Mouse (Mus musculus): ENCODE results near the gene Fgd6. TPM values are rescaled to one million over a fixed set of nuclear protein-coding genes. Genes with fewer than 3 reads are reported as not detected.

Fgd6 gene
- polyA plus RNA-seq, 1 experiment from 2014 or later: 2.7 TPM

DNA sequence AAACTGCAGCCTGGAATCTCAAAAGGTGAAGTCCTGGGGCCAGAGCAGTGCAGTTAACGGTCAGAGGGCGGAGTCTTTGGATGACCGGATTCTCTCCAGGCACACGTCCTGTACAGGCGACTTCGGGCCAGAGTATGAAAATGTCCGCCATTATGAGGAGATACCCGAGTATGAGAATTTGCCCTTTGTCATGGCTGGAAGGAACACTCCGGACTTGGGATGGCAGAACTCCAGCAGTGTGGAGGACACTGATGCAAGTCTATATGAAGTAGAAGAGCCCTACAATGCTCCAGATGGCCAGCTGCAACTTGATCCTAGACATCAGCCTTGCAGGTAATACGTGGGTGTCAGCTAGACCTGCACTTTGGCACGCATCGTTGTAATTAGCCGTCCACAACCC lies 9.5 kb downstream of the Fgd6 start:
- Histone ChIP-seq H3K4me1 (ENCODE audit: control insufficient read depth in 2 of 2, insufficient read depth in 2 of 2, low read length in 2 of 2) (peaks cover 7 to 19% of the 10 kb centered on the region in 2 experiments; a peak in 3 of 4 replicates), H3K27me3 (ENCODE audit: control insufficient read depth, insufficient read depth, low read length) (no peaks in the 10 kb centered on the region), H3K36me3 (ENCODE audit: control insufficient read depth, insufficient read depth, low read length) (peaks cover 25% of the 10 kb centered on the region), H3K9ac (ENCODE audit: low read length) (no peak overlapping the region), H3K9me3 (ENCODE audit: control insufficient read depth, low read length) (no peaks in the 10 kb centered on the region), H3K27ac (replicated peaks in 1 of 2; ENCODE audit: control insufficient read depth in 1 of 2, insufficient read depth in 1 of 2, low read depth in 2 of 2, low read length in 2 of 2) (no peak overlapping the region), H3K4me3 (ENCODE audit: control insufficient read depth in 1 of 2, insufficient read depth in 1 of 2, low read depth in 1 of 2, low read length in 2 of 2) (no peak overlapping the region), H3K4me2 (ENCODE audit: low read length) (no peak overlapping the region)
- ATAC-seq (ENCODE audit: insufficient number of reproducible peaks, insufficient read depth, low FRiP score, low read depth): no peak
- WGBS: 94% methylated on average over 13 of the region's 13 CpGs

DNA sequence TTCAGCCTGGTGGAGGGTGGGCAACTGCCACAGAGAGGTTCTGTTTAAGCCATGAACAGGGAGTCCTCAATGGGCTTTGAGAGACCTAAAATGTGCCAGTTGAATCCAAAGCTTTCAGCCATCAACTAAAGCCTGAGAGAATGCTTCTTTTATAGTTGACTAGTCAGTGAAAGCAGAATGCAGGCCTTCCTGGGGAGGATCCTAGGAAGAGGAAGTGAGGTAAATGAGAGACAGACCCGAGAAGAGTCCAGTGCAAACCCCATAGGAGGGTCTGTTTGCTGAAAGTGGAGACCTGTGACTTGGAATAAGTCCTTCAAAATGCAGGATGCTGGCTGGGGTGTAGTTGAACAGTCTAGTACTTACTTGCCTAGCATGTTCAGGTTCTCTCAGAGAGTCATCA lies 11.2 kb downstream of the Fgd6 start:
- no peak overlapping the region for H3K27ac ChIP-seq (replicated peaks in 1 of 2; ENCODE audit: control insufficient read depth in 1 of 2, insufficient read depth in 1 of 2, low read depth in 2 of 2, low read length in 2 of 2)
- no peaks in the 10 kb centered on the region for H3K27me3 ChIP-seq (ENCODE audit: control insufficient read depth, insufficient read depth, low read length)
- no peak overlapping the region for H3K4me2 ChIP-seq (ENCODE audit: low read length)
- H3K4me3 ChIP-seq (ENCODE audit: control insufficient read depth in 1 of 2, insufficient read depth in 1 of 2, low read depth in 1 of 2, low read length in 2 of 2): no peak overlapping the region
- no peak overlapping the region for H3K9ac ChIP-seq (ENCODE audit: low read length)
- ATAC-seq (ENCODE audit: insufficient number of reproducible peaks, insufficient read depth, low FRiP score, low read depth): no peak
- WGBS: 63% methylated on average over 1 of the region's 1 CpGs
- peaks cover 7 to 19% of the 10 kb centered on the region in 2 experiments; a peak in 3 of 4 replicates for H3K4me1 ChIP-seq (ENCODE audit: control insufficient read depth in 2 of 2, insufficient read depth in 2 of 2, low read length in 2 of 2)
- H3K9me3 ChIP-seq (ENCODE audit: control insufficient read depth, low read length): no peaks in the 10 kb centered on the region
- H3K36me3 ChIP-seq (ENCODE audit: control insufficient read depth, insufficient read depth, low read length): peaks cover 25% of the 10 kb centered on the region

DNA sequence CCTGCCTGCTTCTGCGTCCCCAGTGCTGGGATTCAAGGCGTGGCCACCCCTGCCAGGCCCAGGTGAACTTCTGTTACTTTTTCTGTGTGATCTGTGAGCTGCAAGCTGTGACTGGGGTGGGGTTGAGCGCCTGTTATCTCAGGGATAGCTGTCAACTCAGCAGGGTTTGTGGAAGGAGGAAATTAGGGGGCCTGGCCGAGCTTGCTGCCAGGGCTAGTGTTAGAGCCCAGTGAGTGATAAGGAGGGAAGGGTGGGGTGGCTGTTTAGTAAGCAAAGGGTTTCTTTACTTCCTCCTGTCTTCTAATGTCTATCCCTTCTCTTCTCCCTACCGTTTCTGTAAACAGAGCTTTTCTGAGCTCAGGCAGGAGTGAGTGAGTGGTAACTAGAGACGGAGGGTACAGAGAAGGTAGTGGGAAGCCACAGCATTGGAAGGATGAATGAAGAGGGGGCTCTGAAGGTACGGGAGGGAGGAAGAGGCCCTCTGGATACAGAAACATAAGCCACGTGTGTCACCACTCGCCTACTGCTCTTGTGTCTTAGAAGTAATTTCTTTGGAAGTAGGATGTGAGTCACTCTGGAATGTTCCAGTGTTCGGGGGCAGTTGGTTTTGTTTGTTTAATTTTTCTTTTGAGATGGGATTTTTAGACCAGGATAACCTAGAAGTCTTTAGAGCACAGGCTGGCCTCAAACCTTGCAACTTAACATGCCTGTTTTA lies 12.2 kb downstream of the Fgd6 start:
- Histone ChIP-seq H3K9ac (ENCODE audit: low read length) (0 out of 2 replicates have a peak overlapping the region, but pooled peaks have one; percentile 7), H3K4me2 (ENCODE audit: low read length) (no peak overlapping the region), H3K36me3 (ENCODE audit: control insufficient read depth, insufficient read depth, low read length) (peaks cover 25% of the 10 kb centered on the region), H3K9me3 (ENCODE audit: control insufficient read depth, low read length) (no peaks in the 10 kb centered on the region), H3K27ac (replicated peaks in 1 of 2; ENCODE audit: control insufficient read depth in 1 of 2, insufficient read depth in 1 of 2, low read depth in 2 of 2, low read length in 2 of 2) (peak overlapping the region; percentile 25 to 65; a peak in 3 of 4 replicates), H3K27me3 (ENCODE audit: control insufficient read depth, insufficient read depth, low read length) (no peaks in the 10 kb centered on the region), H3K4me3 (ENCODE audit: control insufficient read depth in 1 of 2, insufficient read depth in 1 of 2, low read depth in 1 of 2, low read length in 2 of 2) (no peak overlapping the region), H3K4me1 (ENCODE audit: control insufficient read depth in 2 of 2, insufficient read depth in 2 of 2, low read length in 2 of 2) (peaks cover 7 to 19% of the 10 kb centered on the region in 2 experiments; a peak in 3 of 4 replicates)
- WGBS: 24% methylated on average over 10 of the region's 10 CpGs
- peak; percentile 58 for ATAC-seq (ENCODE audit: insufficient number of reproducible peaks, insufficient read depth, low FRiP score, low read depth)

DNA sequence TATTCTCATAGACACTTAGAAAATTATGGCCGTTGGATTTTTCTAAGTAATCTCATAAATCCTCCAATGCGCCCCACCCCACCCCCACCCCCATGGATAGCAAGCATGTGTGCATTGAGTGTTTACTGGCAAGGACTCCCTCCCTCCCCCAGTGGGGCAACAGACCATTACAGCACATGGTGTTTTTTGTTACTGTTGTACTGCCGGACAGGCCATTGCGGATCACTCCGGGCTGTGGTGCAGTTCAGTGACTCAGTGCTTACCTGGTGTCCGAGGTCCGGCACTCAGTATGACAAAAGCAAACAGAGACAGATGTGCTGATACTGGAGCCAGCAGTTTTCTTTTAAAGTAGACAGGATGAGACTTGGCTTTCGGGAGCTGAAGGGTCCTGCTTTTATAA lies 13.3 kb downstream of the Fgd6 start:
- no peak overlapping the region for H3K4me2 ChIP-seq (ENCODE audit: low read length)
- H3K36me3 ChIP-seq (ENCODE audit: control insufficient read depth, insufficient read depth, low read length): peaks cover 22% of the 10 kb centered on the region
- H3K9me3 ChIP-seq (ENCODE audit: control insufficient read depth, low read length): no peaks in the 10 kb centered on the region
- no peak for ATAC-seq (ENCODE audit: insufficient number of reproducible peaks, insufficient read depth, low FRiP score, low read depth)
- H3K9ac ChIP-seq (ENCODE audit: low read length): no peak overlapping the region
- H3K4me1 ChIP-seq (ENCODE audit: control insufficient read depth in 2 of 2, insufficient read depth in 2 of 2, low read length in 2 of 2): peaks cover 7 to 19% of the 10 kb centered on the region in 2 experiments; a peak in 3 of 4 replicates
- 78% methylated on average over 8 of the region's 8 CpGs for WGBS
- no peak overlapping the region for H3K27ac ChIP-seq (replicated peaks in 1 of 2; ENCODE audit: control insufficient read depth in 1 of 2, insufficient read depth in 1 of 2, low read depth in 2 of 2, low read length in 2 of 2)
- H3K4me3 ChIP-seq (ENCODE audit: control insufficient read depth in 1 of 2, insufficient read depth in 1 of 2, low read depth in 1 of 2, low read length in 2 of 2): no peak overlapping the region
- no peaks in the 10 kb centered on the region for H3K27me3 ChIP-seq (ENCODE audit: control insufficient read depth, insufficient read depth, low read length)

DNA sequence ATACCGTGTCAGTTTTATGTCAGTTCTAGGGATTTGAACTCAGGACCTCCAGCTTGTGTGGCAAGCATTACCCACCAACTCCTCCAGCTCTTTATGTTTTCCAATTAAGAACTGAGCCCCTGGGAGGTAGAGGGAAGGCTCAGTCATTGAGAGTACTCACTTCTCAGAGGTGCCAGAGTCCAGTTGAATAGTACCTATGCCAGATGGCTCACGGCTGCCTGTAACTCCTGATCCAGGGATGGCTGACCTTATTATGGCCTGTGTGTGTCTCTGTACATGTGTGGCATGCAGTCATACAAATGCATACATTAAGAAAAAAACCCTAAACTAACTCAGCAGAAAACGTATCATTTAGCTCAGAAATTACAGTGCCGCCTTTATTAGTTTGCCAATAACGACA lies 14.9 kb downstream of the Fgd6 start:
- 95% methylated on average over 5 of the region's 5 CpGs for WGBS
- ATAC-seq (ENCODE audit: insufficient number of reproducible peaks, insufficient read depth, low FRiP score, low read depth): no peak
- Histone ChIP-seq H3K4me2 (ENCODE audit: low read length) (no peak overlapping the region), H3K4me3 (ENCODE audit: control insufficient read depth in 1 of 2, insufficient read depth in 1 of 2, low read depth in 1 of 2, low read length in 2 of 2) (no peak overlapping the region), H3K36me3 (ENCODE audit: control insufficient read depth, insufficient read depth, low read length) (peaks cover 7% of the 10 kb centered on the region; the same call in 1 of the 2 replicates), H3K27ac (replicated peaks in 1 of 2; ENCODE audit: control insufficient read depth in 1 of 2, insufficient read depth in 1 of 2, low read depth in 2 of 2, low read length in 2 of 2) (no peak overlapping the region), H3K9me3 (ENCODE audit: control insufficient read depth, low read length) (no peaks in the 10 kb centered on the region), H3K4me1 (ENCODE audit: control insufficient read depth in 2 of 2, insufficient read depth in 2 of 2, low read length in 2 of 2) (peaks cover 7 to 19% of the 10 kb centered on the region in 2 experiments; a peak in 3 of 4 replicates), H3K27me3 (ENCODE audit: control insufficient read depth, insufficient read depth, low read length) (no peaks in the 10 kb centered on the region), H3K9ac (ENCODE audit: low read length) (no peak overlapping the region)

DNA sequence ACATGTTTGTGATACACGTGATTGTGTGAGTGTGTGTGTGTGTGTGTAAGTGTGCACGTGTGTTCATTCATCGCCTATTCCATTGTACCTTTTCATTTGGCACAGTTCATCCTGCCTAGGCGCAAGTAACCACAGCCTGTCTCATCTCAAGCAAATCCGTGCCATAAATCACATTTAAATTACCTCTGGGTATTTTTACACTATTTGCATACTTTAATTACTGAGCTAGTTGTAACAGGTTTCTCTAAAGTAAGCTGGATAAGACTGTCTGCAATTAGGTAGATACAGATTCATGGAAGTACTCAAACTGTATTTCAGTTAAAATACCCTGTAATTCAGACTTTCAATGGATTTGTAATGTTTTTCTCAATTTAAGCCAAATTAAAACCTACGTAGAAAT lies 20.7 kb downstream of the Fgd6 start:
- peaks cover 6 to 17% of the 10 kb centered on the region in 2 experiments; a peak in 3 of 4 replicates for H3K4me1 ChIP-seq (ENCODE audit: control insufficient read depth in 2 of 2, insufficient read depth in 2 of 2, low read length in 2 of 2)
- H3K36me3 ChIP-seq (ENCODE audit: control insufficient read depth, insufficient read depth, low read length): no peaks in the 10 kb centered on the region
- H3K4me2 ChIP-seq (ENCODE audit: low read length): no peak overlapping the region
- H3K4me3 ChIP-seq (ENCODE audit: control insufficient read depth in 1 of 2, insufficient read depth in 1 of 2, low read depth in 1 of 2, low read length in 2 of 2): no peak overlapping the region
- H3K9ac ChIP-seq (ENCODE audit: low read length): no peak overlapping the region
- WGBS: 93% methylated on average over 6 of the region's 6 CpGs
- no peaks in the 10 kb centered on the region for H3K27me3 ChIP-seq (ENCODE audit: control insufficient read depth, insufficient read depth, low read length)
- ATAC-seq (ENCODE audit: insufficient number of reproducible peaks, insufficient read depth, low FRiP score, low read depth): no peak
- no peak overlapping the region for H3K27ac ChIP-seq (replicated peaks in 1 of 2; ENCODE audit: control insufficient read depth in 1 of 2, insufficient read depth in 1 of 2, low read depth in 2 of 2, low read length in 2 of 2)
- no peaks in the 10 kb centered on the region for H3K9me3 ChIP-seq (ENCODE audit: control insufficient read depth, low read length)

DNA sequence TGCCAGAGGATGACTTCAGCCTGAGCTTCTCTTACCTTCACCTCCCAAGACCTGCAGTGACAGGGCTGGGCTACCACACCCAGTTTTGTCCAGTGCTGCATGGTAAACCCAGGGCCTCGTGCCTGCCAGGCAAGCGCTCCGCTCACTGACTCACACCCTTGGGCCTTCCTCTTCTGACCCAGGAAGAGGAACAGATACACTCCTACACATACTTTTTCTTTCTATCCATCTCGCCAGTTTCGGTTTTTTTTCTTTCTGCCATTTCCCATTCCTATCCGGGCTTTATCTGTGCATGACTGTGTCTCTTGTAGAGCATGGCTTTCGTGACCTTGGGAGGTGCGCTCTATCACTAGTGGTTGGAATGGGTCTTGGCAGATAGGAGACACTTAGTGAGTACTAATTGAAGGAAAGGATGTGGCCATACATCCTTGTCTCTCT lies 23.8 kb downstream of the Fgd6 start:
- no peak overlapping the region for H3K4me3 ChIP-seq (ENCODE audit: control insufficient read depth in 1 of 2, insufficient read depth in 1 of 2, low read depth in 1 of 2, low read length in 2 of 2)
- 68% methylated on average over 8 of the region's 8 CpGs for WGBS
- no peaks in the 10 kb centered on the region for H3K36me3 ChIP-seq (ENCODE audit: control insufficient read depth, insufficient read depth, low read length)
- no peak overlapping the region for H3K4me2 ChIP-seq (ENCODE audit: low read length)
- H3K4me1 ChIP-seq (ENCODE audit: control insufficient read depth in 2 of 2, insufficient read depth in 2 of 2, low read length in 2 of 2): peaks cover 12 to 23% of the 10 kb centered on the region in 2 experiments; a peak in 3 of 4 replicates
- 0 out of 4 replicates have a peak overlapping the region, but pooled peaks of 1 of the 2 experiments have one; percentile 19 for H3K27ac ChIP-seq (replicated peaks in 1 of 2; ENCODE audit: control insufficient read depth in 1 of 2, insufficient read depth in 1 of 2, low read depth in 2 of 2, low read length in 2 of 2)
- ATAC-seq (ENCODE audit: insufficient number of reproducible peaks, insufficient read depth, low FRiP score, low read depth): no peak; the same call in 1 of the 2 replicates
- no peaks in the 10 kb centered on the region for H3K27me3 ChIP-seq (ENCODE audit: control insufficient read depth, insufficient read depth, low read length)
- H3K9ac ChIP-seq (ENCODE audit: low read length): no peak overlapping the region
- no peaks in the 10 kb centered on the region for H3K9me3 ChIP-seq (ENCODE audit: control insufficient read depth, low read length)

Measured in heart, embryonic 14.5 days (tissue).